Mouse (Mus musculus) MEL (cell line): ENCODE results near the gene Nrcam. TPM values are rescaled to one million over a fixed set of nuclear protein-coding genes. Genes with fewer than 3 reads are reported as not detected.

ENCODE experiments used
- DNase-seq: peaks from one replicate; pipeline ENCODE4 v3.0.0; 2011; ENCODE audit warnings: low read depth, low spot score
- H3K27ac ChIP-seq: 2 replicates; pipeline ENCODE4 v1.5.1; 2012; ENCODE audit warnings: low read depth, mild to moderate bottlenecking, control low read depth, low read length, moderate library complexity; ENCODE audit not compliant: control insufficient read depth
- H3K27me3 ChIP-seq, 2 experiments: fragments of 150-350 bp in 1 of 2; sonication (generic) in 1 of 2; 2 replicates each; pipeline ENCODE4 v1.6.1; 2012; ENCODE audit warnings: low read length in 2 of 2, mild to moderate bottlenecking in 2 of 2, improper control_type of control experiment in 1 of 2, moderate library complexity in 1 of 2; ENCODE audit not compliant: insufficient read depth in 2 of 2, control insufficient read depth in 1 of 2
- H3K36me3 ChIP-seq, 2 experiments: 2 replicates each; pipeline ENCODE4 v1.6.1; 2012 to 2014; ENCODE audit warnings: low read length in 2 of 2, improper control_type of control experiment in 1 of 2, inconsistent platforms in 1 of 2, mild to moderate bottlenecking in 1 of 2; ENCODE audit not compliant: insufficient read depth in 2 of 2, control insufficient read depth in 1 of 2
- H3K4me1 ChIP-seq, 2 experiments: fragments of 150-350 bp in 1 of 2; sonication (generic) in 1 of 2; 2 replicates each; pipeline ENCODE4 v1.6.1; 2012; ENCODE audit warnings: low read length in 2 of 2, improper control_type of control experiment in 1 of 2, mild to moderate bottlenecking in 1 of 2; ENCODE audit not compliant: insufficient read depth in 2 of 2, control insufficient read depth in 1 of 2
- H3K4me3 ChIP-seq, 2 experiments: fragments of 150-350 bp in 1 of 2; sonication (generic) in 1 of 2; 2 replicates each; pipeline ENCODE4 v1.5.1; 2012; ENCODE audit warnings: low read depth in 2 of 2, low read length in 2 of 2, mild to moderate bottlenecking in 2 of 2, moderate library complexity in 2 of 2, control low read depth in 1 of 2, improper control_type of control experiment in 1 of 2; ENCODE audit not compliant: control insufficient read depth in 1 of 2, insufficient read depth in 1 of 2
- H3K79me2 ChIP-seq: 2 replicates; pipeline ENCODE4 v1.6.1; 2012; ENCODE audit warnings: mild to moderate bottlenecking, low read length, moderate library complexity; ENCODE audit not compliant: control insufficient read depth, poor library complexity, insufficient read depth
- H3K9ac ChIP-seq: 2 replicates; pipeline ENCODE4 v1.6.1; 2012; ENCODE audit warnings: low read depth, mild to moderate bottlenecking, control low read depth, low read length, moderate library complexity; ENCODE audit not compliant: control insufficient read depth, poor library complexity, severe bottlenecking
- H3K9me3 ChIP-seq: fragments of 150-350 bp; sonication (generic); replicated peaks from 2 replicates; pipeline ENCODE4 v1.6.1; 2012; ENCODE audit warnings: mild to moderate bottlenecking, low read length, improper control_type of control experiment, moderate library complexity; ENCODE audit not compliant: insufficient read depth
- CTCF ChIP-seq, 3 experiments: IDR thresholded peaks in 2 of 3; conservative IDR thresholded peaks in 1 of 3; 2 replicates each; pipeline ENCODE4 v1.5.1; 2011 to 2012; ENCODE audit warnings: low read length in 3 of 3, low read depth in 2 of 3, mild to moderate bottlenecking in 2 of 3, improper control_type of control experiment in 1 of 3, inconsistent platforms in 1 of 3, mixed read lengths in 1 of 3, moderate library complexity in 1 of 3; ENCODE audit not compliant: control insufficient read depth in 1 of 3, insufficient read depth in 1 of 3, poor library complexity in 1 of 3, severe bottlenecking in 1 of 3
- E2F4 ChIP-seq: IDR thresholded peaks from 2 replicates; pipeline ENCODE4 v1.6.1; 2011; ENCODE audit warnings: low read depth, low read length, improper control_type of control experiment, borderline replicate concordance
- ELF1 ChIP-seq: IDR thresholded peaks from 2 replicates; pipeline ENCODE4 v1.6.1; 2014; ENCODE audit warnings: low read depth, mild to moderate bottlenecking, inconsistent platforms, low read length, improper control_type of control experiment, moderate library complexity
- EP300 ChIP-seq, 2 experiments: IDR thresholded peaks; 2 replicates each; pipeline ENCODE4 v1.6.1; 2011; ENCODE audit warnings: improper control_type of control experiment in 2 of 2, low read length in 2 of 2, low read depth in 1 of 2, mild to moderate bottlenecking in 1 of 2
- ETS1 ChIP-seq: IDR thresholded peaks from 2 replicates; pipeline ENCODE4 v1.6.1; 2012; ENCODE audit warnings: low read depth, mild to moderate bottlenecking, inconsistent platforms, low read length, improper control_type of control experiment, moderate library complexity
- GABPA ChIP-seq: IDR thresholded peaks from 2 replicates; pipeline ENCODE4 v1.6.1; 2012; ENCODE audit warnings: low read depth, mild to moderate bottlenecking, inconsistent platforms, low read length, improper control_type of control experiment, moderate library complexity
- HCFC1 ChIP-seq: IDR thresholded peaks from 2 replicates; pipeline ENCODE4 v1.6.1; 2012; ENCODE audit warnings: low read depth, mild to moderate bottlenecking, inconsistent platforms, low read length, improper control_type of control experiment, moderate library complexity
- JUND ChIP-seq: IDR thresholded peaks from 2 replicates; pipeline ENCODE4 v1.6.1; 2011; ENCODE audit warnings: low read depth, mild to moderate bottlenecking, improper control_type of control experiment, low read length
- MAFK ChIP-seq: IDR thresholded peaks from 2 replicates; pipeline ENCODE4 v1.6.1; 2011; ENCODE audit warnings: low read depth, mild to moderate bottlenecking, low read length, improper control_type of control experiment, borderline replicate concordance
- MAX ChIP-seq: IDR thresholded peaks from 2 replicates; pipeline ENCODE4 v1.6.1; 2011; ENCODE audit warnings: low read length, improper control_type of control experiment
- MEF2A ChIP-seq: IDR thresholded peaks from 2 replicates; pipeline ENCODE4 v1.6.1; 2014; ENCODE audit warnings: low read depth, mild to moderate bottlenecking, inconsistent platforms, low read length, improper control_type of control experiment; ENCODE audit not compliant: poor library complexity, insufficient replicate concordance, severe bottlenecking; ENCODE audit errors: extremely low read depth
- MYB ChIP-seq: IDR thresholded peaks from 2 replicates; pipeline ENCODE4 v1.6.1; 2011; ENCODE audit warnings: mild to moderate bottlenecking, low read depth, low read length, improper control_type of control experiment
- MYC ChIP-seq: IDR thresholded peaks from 2 replicates; pipeline ENCODE4 v1.6.1; 2011; ENCODE audit warnings: low read depth, mild to moderate bottlenecking, low read length, improper control_type of control experiment, moderate library complexity
- NRF1 ChIP-seq: IDR thresholded peaks from 2 replicates; pipeline ENCODE4 v1.6.1; 2014; ENCODE audit warnings: low read depth, mild to moderate bottlenecking, inconsistent platforms, low read length, improper control_type of control experiment, moderate library complexity; ENCODE audit not compliant: poor library complexity, insufficient read depth, severe bottlenecking
- POLR2A ChIP-seq, 2 experiments: IDR thresholded peaks; 2 replicates each; pipeline ENCODE4 v1.6.1; 2011 to 2012; ENCODE audit warnings: low read length in 2 of 2, mild to moderate bottlenecking in 2 of 2, control low read depth in 1 of 2, improper control_type of control experiment in 1 of 2, low read depth in 1 of 2, moderate library complexity in 1 of 2; ENCODE audit not compliant: control insufficient read depth in 1 of 2, insufficient read depth in 1 of 2, poor library complexity in 1 of 2
- POLR2AphosphoS2 ChIP-seq: IDR thresholded peaks from 2 replicates; pipeline ENCODE4 v1.6.1; 2011; ENCODE audit warnings: low read length, improper control_type of control experiment
- POLR2AphosphoS5 ChIP-seq: IDR thresholded peaks from 2 replicates; pipeline ENCODE4 v1.6.1; 2012; ENCODE audit warnings: low read depth, borderline replicate concordance, mild to moderate bottlenecking, inconsistent platforms, low read length, moderate library complexity, mixed read lengths
- RAD21 ChIP-seq: IDR thresholded peaks from 2 replicates; pipeline ENCODE4 v1.6.1; 2011; ENCODE audit warnings: mild to moderate bottlenecking, low read depth, low read length, improper control_type of control experiment
- SMC3 ChIP-seq: IDR thresholded peaks from 2 replicates; pipeline ENCODE4 v1.6.1; 2011; ENCODE audit warnings: low read depth, low read length, improper control_type of control experiment
- TAL1 ChIP-seq: IDR thresholded peaks from 2 replicates; pipeline ENCODE4 v1.6.1; 2012; ENCODE audit warnings: mild to moderate bottlenecking, inconsistent platforms, low read length, moderate library complexity, mixed read lengths
- TBP ChIP-seq: IDR thresholded peaks from 2 replicates; pipeline ENCODE4 v1.8.0; 2011; ENCODE audit warnings: low read depth, low read length, improper control_type of control experiment
- TCF12 ChIP-seq: IDR thresholded peaks from 2 replicates; pipeline ENCODE4 v1.6.1; 2014; ENCODE audit warnings: low read depth, mild to moderate bottlenecking, inconsistent platforms, low read length, improper control_type of control experiment, moderate library complexity
- UBTF ChIP-seq: IDR thresholded peaks from 2 replicates; pipeline ENCODE4 v1.6.1; 2012; ENCODE audit warnings: low read depth, mild to moderate bottlenecking, inconsistent platforms, low read length, improper control_type of control experiment, moderate library complexity, borderline replicate concordance; ENCODE audit not compliant: insufficient read depth
- USF1 ChIP-seq: IDR thresholded peaks from 2 replicates; pipeline ENCODE4 v1.6.1; 2014; ENCODE audit warnings: low read depth, mild to moderate bottlenecking, inconsistent platforms, low read length, improper control_type of control experiment, moderate library complexity
- USF2 ChIP-seq, 2 experiments: IDR thresholded peaks; 2 replicates each; pipeline ENCODE4 v1.6.1; 2011 to 2012; ENCODE audit warnings: improper control_type of control experiment in 2 of 2, low read length in 2 of 2, borderline replicate concordance in 1 of 2, inconsistent platforms in 1 of 2, low read depth in 1 of 2, mild to moderate bottlenecking in 1 of 2; ENCODE audit not compliant: insufficient read depth in 1 of 2
- polyA plus RNA-seq, 2 experiments: library from polyadenylated mRNA; stranded (reverse) in 1 of 2; unstranded in 1 of 2; fragments of >175 nt in 1 of 2; fragments of >200 nt in 1 of 2; gene quantifications; 2 replicates each; pipeline versions ENCODE4 v1.2.1 to v1.2.4; 2012; ENCODE audit warnings: low replicate concordance in 2 of 2, low read depth in 1 of 2; ENCODE audit not compliant: insufficient read length in 2 of 2, insufficient read depth in 1 of 2, missing spikeins in 1 of 2
- total RNA-seq: library from RNA; depleted of rRNA; stranded (reverse); fragments of 300-350 nt; gene quantifications from 2 replicates; pipeline ENCODE4 v1.2.3, GENCODE M21; 2012

Nrcam gene
- total and polyA plus RNA-seq, 3 experiments: not detected

DNA sequence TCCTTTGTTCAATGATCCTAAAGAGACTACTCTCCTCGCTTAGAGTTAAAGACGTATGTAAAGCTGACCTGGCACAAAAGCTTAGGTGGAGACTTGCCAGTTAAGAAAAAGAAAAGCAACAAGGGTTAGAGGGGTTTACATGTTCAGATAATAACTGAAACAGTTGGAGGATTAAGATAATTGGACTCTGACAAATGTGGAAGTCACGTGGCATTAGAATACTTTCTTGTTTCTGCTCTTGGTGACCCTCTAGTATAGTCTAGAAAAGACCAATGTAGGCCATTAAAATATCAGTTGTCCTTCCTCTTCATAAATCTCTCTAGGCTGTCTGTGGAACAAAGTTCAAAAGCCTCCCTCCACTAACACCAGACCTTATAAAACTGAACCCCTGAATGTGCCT is 20.5 kb upstream of the Nrcam start:
- TF ChIP-seq USF1 (peak; percentile 88), GABPA (no peak), HCFC1 (no peak), CTCF (IDR thresholded peaks at IDR 0.05 in 2 of 3, conservative IDR thresholded peaks at IDR 0.05 in 1 of 3; ENCODE audit: control insufficient read depth in 1 of 3, insufficient read depth in 1 of 3, low read depth in 2 of 3, low read length in 3 of 3, poor library complexity in 1 of 3, severe bottlenecking in 1 of 3) (no peak), MAX (peak; percentile 76), SMC3 (no peak), USF2 (IDR thresholded peaks at IDR 0.05; ENCODE audit: borderline replicate concordance in 1 of 2, insufficient read depth in 1 of 2, low read depth in 1 of 2, low read length in 2 of 2) (0 out of 4 replicates have a peak, but pooled peaks of 1 of the 2 experiments have one; percentile 42), TBP (no peak), MAFK (no peak), MYB (0 out of 2 replicates have a peak, but pooled peaks have one; percentile 24), EP300 (IDR thresholded peaks at IDR 0.05; ENCODE audit: low read depth in 1 of 2, low read length in 2 of 2) (peak; percentile 19 to 39; a peak in 1 of 4 replicates), NRF1 (no peak), POLR2AphosphoS5 (no peak), ETS1 (no peak), E2F4 (no peak), JUND (no peak), TCF12 (peak; percentile 32; the same call in 1 of the 2 replicates), MYC (no peak), MEF2A (no peak), POLR2AphosphoS2 (no peak)
- no peak for DNase-seq
- Histone ChIP-seq H3K9me3 (no peaks in the 10 kb centered on the region), H3K79me2 (no peaks in the 10 kb centered on the region), H3K9ac (no peak overlapping the region), H3K27ac (peak overlapping the region; percentile 5; the same call in 1 of the 2 replicates), H3K4me1 (peaks cover 10 to 17% of the 10 kb centered on the region in 2 experiments), H3K4me3 (no peak overlapping the region), H3K27me3 (no peaks in the 10 kb centered on the region), H3K36me3 (peaks cover 0 to 19% of the 10 kb centered on the region in 2 experiments; a peak in 2 of 4 replicates)

- Histone ChIP-seq H3K27ac (no peak overlapping the region), H3K79me2 (no peaks in the 10 kb centered on the region), H3K4me3 (no peak overlapping the region), H3K9ac (no peak overlapping the region), H3K9me3 (no peaks in the 10 kb centered on the region), H3K27me3 (no peaks in the 10 kb centered on the region), H3K36me3 (no peaks in the 10 kb centered on the region), H3K4me1 (no peaks in the 10 kb centered on the region)
- no peak for DNase-seq
- TF ChIP-seq E2F4 (no peak), NRF1 (no peak), UBTF (no peak), ELF1 (no peak), TBP (no peak), USF2 (IDR thresholded peaks at IDR 0.05; ENCODE audit: borderline replicate concordance in 1 of 2, insufficient read depth in 1 of 2, low read depth in 1 of 2, low read length in 2 of 2) (no peak), POLR2A (IDR thresholded peaks at IDR 0.05; ENCODE audit: control insufficient read depth in 1 of 2, insufficient read depth in 1 of 2, low read depth in 1 of 2, low read length in 2 of 2, poor library complexity in 1 of 2) (no peak), MEF2A (no peak), TAL1 (no peak), RAD21 (no peak)
These were observed 13.5 kb upstream of the Nrcam start for GRCm38 (mm10) chr12:44315212-44315611.
